Mouse (Mus musculus) kidney, adult 2 months (tissue): ENCODE data around the gene Tekt2.

ENCODE experiments used
- CTCF ChIP-seq: fragments of 200-500 bp; conservative IDR thresholded peaks from 2 replicates; pipeline ENCODE4 v1.5.1; 2011; ENCODE audit warnings: low read depth, mild to moderate bottlenecking, control low read depth, low read length, moderate library complexity, mixed read lengths; ENCODE audit not compliant: insufficient read depth, insufficient read length
- POLR2A ChIP-seq: fragments of 200-500 bp; IDR thresholded peaks from one replicate; pipeline ENCODE4 v1.6.1; 2011; ENCODE audit warnings: low read depth, low read length, control low read depth

GRCm38 (mm10) chr4:126295152-126295551 is 30.3 kb downstream of the Tekt2 start:
- TF ChIP-seq CTCF (no peak), POLR2A (no peak)
